Mouse (Mus musculus) testis, adult 2 months (tissue): ENCODE data around the gene Myo1e. TPM values are rescaled to one million over a fixed set of nuclear protein-coding genes. Genes with fewer than 3 reads are reported as not detected.

Source experiments
- H3K27ac ChIP-seq: fragments of 200-500 bp; 2 replicates; pipeline ENCODE4 v1.5.1; 2012; ENCODE audit warnings: low read depth, low read length; ENCODE audit not compliant: control insufficient read depth, insufficient read depth
- H3K27me3 ChIP-seq: fragments of 200-500 bp; 2 replicates; pipeline ENCODE4 v1.6.1; 2012; ENCODE audit warnings: mild to moderate bottlenecking, low read length, moderate library complexity; ENCODE audit not compliant: control insufficient read depth, insufficient read depth
- H3K36me3 ChIP-seq: fragments of 200-500 bp; 2 replicates; pipeline ENCODE4 v1.6.1; 2012; ENCODE audit warnings: mild to moderate bottlenecking, low read length; ENCODE audit not compliant: control insufficient read depth, insufficient read depth
- H3K4me1 ChIP-seq: fragments of 200-500 bp; 2 replicates; pipeline ENCODE4 v1.6.1; 2012; ENCODE audit warnings: low read length; ENCODE audit not compliant: control insufficient read depth, insufficient read depth
- H3K4me3 ChIP-seq: fragments of 200-500 bp; 2 replicates; pipeline ENCODE4 v1.5.1; 2012; ENCODE audit warnings: low read depth, mild to moderate bottlenecking, low read length, moderate library complexity, mixed read lengths; ENCODE audit not compliant: control insufficient read depth
- CTCF ChIP-seq: fragments of 200-500 bp; IDR thresholded peaks from 2 replicates; pipeline ENCODE4 v1.5.1; 2012; ENCODE audit warnings: low read depth, mild to moderate bottlenecking, inconsistent platforms, low read length, moderate library complexity; ENCODE audit not compliant: control insufficient read depth, insufficient read depth, insufficient replicate concordance
- POLR2A ChIP-seq: fragments of 200-500 bp; IDR thresholded peaks from 2 replicates; pipeline ENCODE4 v1.6.1; 2012; ENCODE audit warnings: low read depth, mild to moderate bottlenecking, inconsistent platforms, low read length, moderate library complexity; ENCODE audit not compliant: control insufficient read depth
- polyA plus RNA-seq: library from polyadenylated mRNA; depleted of rRNA; stranded (reverse); fragments of >200 nt; gene quantifications from 2 replicates; pipeline ENCODE4 v1.2.3, GENCODE M21; 2012

Gene Myo1e
- polyA plus RNA-seq, 1 experiment: 2.6 TPM

GRCm38 (mm10) chr9:70239229-70239628 lies 32.1 kb downstream of the Myo1e start:
- H3K4me1 ChIP-seq: no peaks in the 10 kb centered on the region; the same call in 1 of the 2 replicates
- H3K27me3 ChIP-seq: no peaks in the 10 kb centered on the region
- no peak overlapping the region for H3K27ac ChIP-seq
- TF ChIP-seq POLR2A (no peak), CTCF (no peak)
- no peaks in the 10 kb centered on the region for H3K36me3 ChIP-seq
- H3K4me3 ChIP-seq: no peak overlapping the region

DNA sequence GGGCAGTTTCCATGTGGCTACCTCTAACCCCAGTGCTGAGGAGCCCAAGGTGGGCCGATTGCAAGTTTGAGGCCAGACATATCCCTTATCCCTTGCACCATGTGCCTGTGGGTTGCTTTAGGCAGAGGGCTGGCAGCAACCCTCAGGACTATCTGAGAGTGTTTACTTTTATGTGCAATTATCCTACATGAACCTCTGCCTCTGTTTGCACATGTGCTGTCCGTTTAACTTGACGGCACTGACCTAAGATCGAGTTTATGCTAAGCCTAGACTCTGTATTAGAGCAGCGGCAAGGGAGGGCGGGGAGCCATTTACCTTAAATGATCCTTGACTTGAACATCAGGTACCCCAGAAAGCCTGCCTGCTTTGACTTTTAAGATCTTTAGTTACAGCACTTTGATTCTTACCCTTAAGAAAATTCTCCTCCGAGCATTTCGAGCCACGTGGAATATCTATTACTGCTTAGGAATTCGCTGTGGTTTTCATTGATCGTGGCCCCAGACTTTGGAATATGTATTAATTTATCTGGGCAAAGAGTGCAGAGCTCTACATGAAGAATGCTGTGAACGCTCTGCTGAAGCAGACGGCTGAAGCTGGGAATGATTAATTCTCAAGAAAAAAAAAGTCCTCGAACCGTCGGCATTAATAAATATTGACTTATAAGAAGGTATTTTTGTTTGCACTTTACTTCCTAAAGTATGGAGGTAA lies 33.7 kb downstream of the Myo1e start:
- Histone ChIP-seq H3K4me1 (no peaks in the 10 kb centered on the region; the same call in 1 of the 2 replicates), H3K36me3 (no peaks in the 10 kb centered on the region), H3K27ac (no peak overlapping the region)

DNA sequence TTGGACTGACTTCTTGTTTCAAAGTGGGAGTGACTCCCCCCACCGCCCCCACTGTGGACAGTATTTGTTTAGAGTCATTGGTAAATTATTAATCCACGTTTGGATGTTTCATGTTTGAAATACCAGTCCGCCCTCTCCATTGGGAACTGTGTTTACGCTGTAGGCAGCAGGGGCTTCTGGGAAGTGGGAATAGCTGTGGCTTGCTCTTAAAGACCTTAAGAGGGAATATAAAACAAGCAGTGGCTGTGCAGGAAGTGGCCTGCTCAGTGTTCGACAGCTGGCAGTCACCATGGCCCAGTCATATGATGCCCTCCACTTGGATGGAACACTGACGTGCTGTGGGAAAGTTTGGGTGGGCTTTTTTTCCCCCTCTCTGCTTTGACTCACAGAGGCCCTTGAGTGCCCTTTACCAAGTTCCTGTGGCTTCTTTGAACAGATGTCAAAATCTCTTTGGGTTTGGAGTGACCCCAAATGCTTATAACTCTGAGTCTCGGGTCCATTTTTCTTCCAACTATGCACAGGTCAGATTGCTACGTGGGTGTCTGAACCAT lies 34.3 kb downstream of the Myo1e start:
- Histone ChIP-seq H3K27me3 (no peaks in the 10 kb centered on the region), H3K4me1 (no peaks in the 10 kb centered on the region; the same call in 1 of the 2 replicates), H3K36me3 (no peaks in the 10 kb centered on the region), H3K4me3 (no peak overlapping the region), H3K27ac (no peak overlapping the region)
- TF ChIP-seq CTCF (no peak), POLR2A (no peak)

More for the DNA sequence above, 33.7 kb downstream of the Myo1e start:
- no peaks in the 10 kb centered on the region for H3K27me3 ChIP-seq
- TF ChIP-seq POLR2A (no peak), CTCF (no peak)
- H3K4me3 ChIP-seq: no peak overlapping the region

GRCm38 (mm10) chr9:70242112-70242862 lies 35.1 kb downstream of the Myo1e start:
- TF ChIP-seq POLR2A (no peak), CTCF (no peak)
- Histone ChIP-seq H3K36me3 (no peaks in the 10 kb centered on the region), H3K27me3 (no peaks in the 10 kb centered on the region), H3K4me1 (no peaks in the 10 kb centered on the region; the same call in 1 of the 2 replicates), H3K27ac (no peak overlapping the region), H3K4me3 (no peak overlapping the region)

GRCm38 (mm10) chr9:70243241-70243640 lies 36.1 kb downstream of the Myo1e start:
- Histone ChIP-seq H3K4me3 (no peak overlapping the region), H3K36me3 (no peaks in the 10 kb centered on the region), H3K4me1 (no peaks in the 10 kb centered on the region; the same call in 1 of the 2 replicates), H3K27ac (no peak overlapping the region), H3K27me3 (no peaks in the 10 kb centered on the region)
- no peak for TF ChIP-seq POLR2A
- no peak for TF ChIP-seq CTCF

GRCm38 (mm10) chr9:70243708-70244107 lies 36.6 kb downstream of the Myo1e start:
- Histone ChIP-seq H3K27ac (no peak overlapping the region), H3K36me3 (no peaks in the 10 kb centered on the region), H3K4me1 (no peaks in the 10 kb centered on the region; the same call in 1 of the 2 replicates), H3K27me3 (no peaks in the 10 kb centered on the region), H3K4me3 (no peak overlapping the region)
- TF ChIP-seq CTCF (no peak), POLR2A (no peak)

DNA sequence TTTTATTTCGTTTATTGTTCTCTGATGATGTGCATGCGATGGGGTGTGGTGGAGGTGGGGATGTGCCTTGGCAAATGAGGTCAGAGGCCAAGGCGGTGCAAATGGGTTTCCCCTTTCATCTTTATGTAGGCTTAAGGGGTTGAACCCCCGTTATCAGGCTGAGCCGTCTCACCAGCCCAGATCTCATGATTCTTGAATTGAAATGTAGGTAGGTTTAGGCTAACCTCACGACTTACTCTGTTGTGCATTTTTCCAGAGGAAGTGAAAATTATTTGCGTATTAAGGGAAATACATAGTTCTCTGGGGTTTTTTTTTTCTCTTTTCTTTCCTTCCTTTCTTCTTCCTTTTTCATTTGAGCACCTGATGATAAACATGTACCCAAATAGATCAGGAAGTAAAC lies 37.0 kb downstream of the Myo1e start:
- Histone ChIP-seq H3K4me1 (no peaks in the 10 kb centered on the region; the same call in 1 of the 2 replicates), H3K27ac (no peak overlapping the region), H3K4me3 (no peak overlapping the region), H3K27me3 (no peaks in the 10 kb centered on the region), H3K36me3 (no peaks in the 10 kb centered on the region)
- TF ChIP-seq POLR2A (no peak), CTCF (no peak)
